In the genomic region with DNA sequence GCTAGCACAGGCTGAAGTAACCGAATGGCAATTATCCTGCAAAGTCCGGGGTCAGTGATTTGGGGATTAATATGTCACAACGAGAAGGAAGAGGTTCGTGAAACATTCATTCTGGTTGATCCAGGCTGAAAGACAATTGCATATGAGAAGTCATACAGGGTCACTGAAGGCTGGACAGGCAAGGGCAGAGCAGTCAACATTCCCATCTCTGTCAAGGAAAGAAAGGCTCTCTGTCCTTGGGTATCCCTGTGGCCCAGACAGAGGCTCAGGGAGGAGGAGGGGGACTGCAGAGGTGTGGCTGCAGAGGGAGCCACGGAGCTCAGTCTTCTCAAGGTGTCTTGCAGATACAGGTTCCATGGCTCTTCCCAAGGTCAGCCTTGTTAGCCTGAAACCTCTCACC, we compare ENCODE assay signal across 8 mouse cellular contexts.
A peak's percentile ranks its signal among the peaks of the same experiment; 100 is the strongest.
DNase-seq lines count a peak whose midpoint lies in the region; TF ChIP-seq lines count a peak whose summit lies in the region.

No protein-coding gene starts in this region.

- peak overlapping the region; percentile 97 for H3K27ac ChIP-seq in gastrocnemius, adult 2 months
- H3K27ac ChIP-seq in limb, embryonic 10.5 days = peak overlapping the region; percentile 73

- intact Hi-C loops in gastrocnemius, adult 2 months (cut with DNase I) = loop anchor here (5.0 kb wide), 1 partner anchor 45 kb away; no protein-coding TSS in a partner anchor
- intact Hi-C loops in left cerebral cortex, postnatal 10 days (cut with DNase I) = loop anchor here (10.0 kb wide), 3 partner anchors 137 to 233 kb away; no protein-coding TSS in a partner anchor

- DNase-seq in gastrocnemius, adult 2 months = no peak
- DNase-seq in gastrocnemius, postnatal 4 days (ENCODE audit: low spot score in 2 of 2) = no peak
- peak; percentile 33 to 51 for DNase-seq in thymus, postnatal 36 days
- no peak for DNase-seq in thymus, postnatal 4 days
- no peak for DNase-seq in limb, embryonic 10.5 days (ENCODE audit: low spot score)
- DNase-seq in frontal cortex, adult 2 months (ENCODE audit: extremely low spot score in 1 of 2, low spot score in 1 of 2) = no peak
- no peak for DNase-seq in left cerebral cortex, postnatal 10 days (ENCODE audit: extremely low spot score in 1 of 2, low spot score in 2 of 2)
- DNase-seq in thymus, postnatal 0 days (ENCODE audit: low spot score) = no peak

- 67% methylated on average over 5 of the region's 5 CpGs for WGBS in limb, embryonic 10.5 days

- TF ChIP-seq CTCF in gastrocnemius, adult 2 months (IDR thresholded peaks at IDR 0.05) = no peak

- H3K4me3 ChIP-seq in gastrocnemius, adult 2 months = no peak overlapping the region
- no peak overlapping the region for H3K4me3 ChIP-seq in limb, embryonic 10.5 days

- H3K36me3 ChIP-seq in limb, embryonic 10.5 days = no peaks in the 10 kb centered on the region

- H3K9me3 ChIP-seq in limb, embryonic 10.5 days (replicated peaks) = no peaks in the 10 kb centered on the region

- peaks cover 82% of the 10 kb centered on the region for H3K4me1 ChIP-seq in limb, embryonic 10.5 days

- H3K27me3 ChIP-seq in limb, embryonic 10.5 days (ENCODE audit: low read depth, poor library complexity, severe bottlenecking) = no peaks in the 10 kb centered on the region

Comparison
In these comparisons a context has a peak if more than half of its experiments do, and no peak if none do; other contexts are left out.
1. DNase-seq: peak in thymus, postnatal 36 days (2 of 2); none in gastrocnemius, adult 2 months (single experiment), gastrocnemius, postnatal 4 days (0 of 2), thymus, postnatal 4 days (single experiment), limb, embryonic 10.5 days (single experiment), frontal cortex, adult 2 months (0 of 2), left cerebral cortex, postnatal 10 days (0 of 2) and thymus, postnatal 0 days (single experiment).